Comparison of ENCODE assay signal across 13 mouse cellular contexts in the genomic region with DNA sequence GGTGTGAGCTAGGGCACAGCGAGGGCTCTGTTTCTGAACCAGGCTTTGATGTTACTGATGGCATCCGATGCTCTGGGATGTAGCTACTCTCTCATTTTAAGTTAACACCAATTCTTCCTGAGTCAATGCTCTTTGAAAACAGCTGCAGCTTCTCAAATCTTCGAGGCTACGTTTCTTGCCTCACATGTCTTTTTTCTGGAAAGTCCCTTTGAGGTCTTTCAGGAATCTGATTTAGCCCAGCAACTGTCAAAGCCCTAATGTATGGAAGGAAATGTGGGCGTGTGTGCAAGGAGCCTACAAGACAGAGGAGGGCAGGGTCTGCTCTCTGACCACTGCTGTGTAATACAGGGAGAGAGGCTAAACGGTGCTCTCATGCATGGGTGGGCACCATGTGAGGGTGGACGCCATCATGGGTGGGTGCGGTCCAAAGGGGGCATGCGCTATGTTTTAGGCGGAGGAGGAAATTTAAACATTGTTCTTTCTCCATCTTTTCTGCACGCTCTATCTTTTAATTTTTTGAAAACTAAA.
"Had no signal": no experiment of that assay in that cellular context is flagged by ENCODE, and none has a peak within 500 bp of the region (broad histone marks: within the 10 kb centered on the region; RNA-seq: fewer than 3 reads in every experiment).

No protein-coding gene starts in this region.

- H3K4me3 ChIP-seq: layer of hippocampus, adult 2 months; limb, embryonic 12.5 days; liver, embryonic 13.5 days; midbrain, embryonic 15.5 days; neural tube, embryonic 12.5 days had no signal

- ATAC-seq: hindbrain, postnatal 0 days; liver, postnatal 0 days; midbrain, embryonic 15.5 days had no signal

- DNase-seq: kidney, adult 9 months; kidney, postnatal 4 days; liver; liver, embryonic 13.5 days; liver, postnatal 0 days; lung, postnatal 36 days; thymus, postnatal 4 days had no signal

- H3K27ac ChIP-seq: hindbrain, postnatal 0 days; layer of hippocampus, adult 2 months; limb, embryonic 12.5 days; liver, embryonic 13.5 days; midbrain, embryonic 15.5 days; neural tube, embryonic 12.5 days had no signal

- H3K4me1 ChIP-seq: liver, embryonic 13.5 days had no signal

- H3K9me3 ChIP-seq: limb, embryonic 12.5 days; liver, embryonic 13.5 days; midbrain, embryonic 15.5 days; neural tube, embryonic 12.5 days had no signal

- H3K9ac ChIP-seq: limb, embryonic 12.5 days; liver, embryonic 13.5 days; liver, postnatal 0 days; midbrain, embryonic 15.5 days; neural tube, embryonic 12.5 days had no signal

- H3K36me3 ChIP-seq: limb, embryonic 12.5 days; liver, embryonic 13.5 days; midbrain, embryonic 15.5 days; neural tube, embryonic 12.5 days had no signal

- H3K4me2 ChIP-seq: limb, embryonic 12.5 days; liver, embryonic 13.5 days; midbrain, embryonic 11.5 days; midbrain, embryonic 15.5 days; neural tube, embryonic 12.5 days had no signal

- H3K27me3 ChIP-seq: limb, embryonic 12.5 days; liver, embryonic 13.5 days; midbrain, embryonic 15.5 days; neural tube, embryonic 12.5 days had no signal
